Mouse (Mus musculus): Measurements from ENCODE around the gene Glb1. TPM values are rescaled to one million over a fixed set of nuclear protein-coding genes. Genes with fewer than 3 reads are reported as not detected.

Glb1 gene
- polyA plus RNA-seq, 1 experiment from 2014 or later: 21.4 TPM

- Histone ChIP-seq H3K27ac (no peak overlapping the region), H3K27me3 (no peaks in the 10 kb centered on the region), H3K4me2 (no peak overlapping the region), H3K4me3 (replicated peaks) (no peak overlapping the region), H3K36me3 (replicated peaks) (no peaks in the 10 kb centered on the region), H3K9ac (no peak overlapping the region), H3K9me3 (no peaks in the 10 kb centered on the region), H3K4me1 (no peaks in the 10 kb centered on the region)
- no peak for ATAC-seq (ENCODE audit: low FRiP score)
- 87% methylated on average over 4 of the region's 4 CpGs for WGBS
Measured at GRCm38 (mm10) chr9:114486808-114487207, 85.9 kb downstream of the Glb1 start.

DNA sequence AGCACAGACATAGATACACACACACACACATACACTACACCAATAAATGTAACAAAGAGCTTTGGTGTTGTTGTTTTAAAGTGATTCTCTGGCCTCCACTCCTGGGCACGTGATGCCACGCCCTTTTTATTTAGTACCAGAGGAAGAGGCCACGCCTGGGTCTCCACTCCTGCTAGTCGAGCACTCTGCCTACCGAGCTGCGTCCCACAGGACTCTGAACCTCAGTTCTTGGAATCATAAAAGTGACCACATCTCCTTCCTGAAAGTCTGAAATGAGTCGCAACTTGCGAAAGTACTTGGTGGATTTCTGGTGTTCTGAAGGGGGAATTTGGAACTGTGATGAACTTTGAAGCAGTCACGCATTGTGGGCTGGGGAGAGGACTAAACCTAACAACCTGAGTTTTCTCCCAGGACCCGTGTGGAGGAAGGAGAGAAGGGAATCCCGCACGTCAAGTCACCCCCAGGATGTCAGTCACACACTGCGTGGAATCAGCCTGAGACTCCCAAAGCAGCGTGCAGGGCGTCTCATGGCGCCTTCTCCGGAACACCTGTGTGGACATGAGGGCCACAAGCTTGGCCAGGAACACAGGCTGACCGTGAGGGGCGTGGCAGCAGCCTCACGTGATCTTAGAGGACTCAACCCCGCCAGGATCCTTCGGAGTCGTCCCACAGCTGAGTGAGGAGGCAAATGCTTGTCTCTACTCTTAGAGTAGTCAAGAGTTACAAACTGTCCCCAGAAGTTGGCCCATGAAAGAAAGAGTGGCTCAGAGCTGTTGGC lies 86.8 kb downstream of the Glb1 start:
- Histone ChIP-seq H3K9me3 (no peaks in the 10 kb centered on the region), H3K4me3 (replicated peaks) (no peak overlapping the region), H3K9ac (0 out of 2 replicates have a peak overlapping the region, but pooled peaks have one; percentile 29), H3K27me3 (no peaks in the 10 kb centered on the region), H3K36me3 (replicated peaks) (no peaks in the 10 kb centered on the region), H3K4me2 (no peak overlapping the region), H3K27ac (no peak overlapping the region), H3K4me1 (no peaks in the 10 kb centered on the region)
- 88% methylated on average over 23 of the region's 23 CpGs for WGBS
- no peak for ATAC-seq (ENCODE audit: low FRiP score)

GRCm38 (mm10) chr9:114496469-114496868 lies 95.6 kb downstream of the Glb1 start:
- H3K4me3 ChIP-seq (replicated peaks): no peak overlapping the region
- no peak overlapping the region for H3K27ac ChIP-seq
- 0 out of 2 replicates have a peak, but pooled peaks cover 2% of the 10 kb centered on the region for H3K4me1 ChIP-seq
- WGBS: 89% methylated on average over 7 of the region's 7 CpGs
- no peak overlapping the region for H3K4me2 ChIP-seq
- no peaks in the 10 kb centered on the region for H3K36me3 ChIP-seq (replicated peaks)
- H3K9me3 ChIP-seq: no peaks in the 10 kb centered on the region
- no peak overlapping the region for H3K9ac ChIP-seq
- 0 out of 2 replicates have a peak, but pooled peaks cover 5% of the 10 kb centered on the region for H3K27me3 ChIP-seq
- no peak for ATAC-seq (ENCODE audit: low FRiP score)

DNA sequence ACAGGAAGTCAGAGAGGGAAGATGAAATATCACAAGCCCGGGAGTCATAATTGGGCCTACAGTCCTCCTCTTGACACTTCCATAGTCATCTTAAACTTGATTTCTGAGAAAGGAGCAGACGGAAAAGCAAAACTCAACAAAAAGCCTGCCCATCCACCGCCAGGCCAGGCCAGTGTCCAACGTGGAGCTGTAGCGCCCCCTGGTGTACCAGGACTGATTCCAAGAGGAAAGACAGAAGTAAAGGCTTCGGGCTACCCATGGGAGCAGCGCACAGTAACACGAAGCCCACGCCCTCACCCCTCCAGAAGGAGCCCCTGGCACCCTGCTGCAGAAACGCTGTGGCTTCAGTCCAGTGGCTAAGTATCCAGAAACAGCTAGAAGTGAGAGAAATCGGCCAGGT lies 97.3 kb downstream of the Glb1 start:
- 0 out of 2 replicates have a peak, but pooled peaks cover 2% of the 10 kb centered on the region for H3K4me1 ChIP-seq
- WGBS: 9% methylated on average over 11 of the region's 11 CpGs
- H3K9me3 ChIP-seq: no peaks in the 10 kb centered on the region
- H3K27me3 ChIP-seq: 0 out of 2 replicates have a peak, but pooled peaks cover 5% of the 10 kb centered on the region
- H3K9ac ChIP-seq: no peak overlapping the region; the same call in 1 of the 2 replicates
- peak overlapping the region; percentile 26 for H3K4me2 ChIP-seq
- no peak overlapping the region for H3K4me3 ChIP-seq (replicated peaks)
- no peaks in the 10 kb centered on the region for H3K36me3 ChIP-seq (replicated peaks)
- H3K27ac ChIP-seq: no peak overlapping the region
- ATAC-seq (ENCODE audit: low FRiP score): 0 out of 2 replicates have a peak, but pooled peaks have one; percentile 36

DNA sequence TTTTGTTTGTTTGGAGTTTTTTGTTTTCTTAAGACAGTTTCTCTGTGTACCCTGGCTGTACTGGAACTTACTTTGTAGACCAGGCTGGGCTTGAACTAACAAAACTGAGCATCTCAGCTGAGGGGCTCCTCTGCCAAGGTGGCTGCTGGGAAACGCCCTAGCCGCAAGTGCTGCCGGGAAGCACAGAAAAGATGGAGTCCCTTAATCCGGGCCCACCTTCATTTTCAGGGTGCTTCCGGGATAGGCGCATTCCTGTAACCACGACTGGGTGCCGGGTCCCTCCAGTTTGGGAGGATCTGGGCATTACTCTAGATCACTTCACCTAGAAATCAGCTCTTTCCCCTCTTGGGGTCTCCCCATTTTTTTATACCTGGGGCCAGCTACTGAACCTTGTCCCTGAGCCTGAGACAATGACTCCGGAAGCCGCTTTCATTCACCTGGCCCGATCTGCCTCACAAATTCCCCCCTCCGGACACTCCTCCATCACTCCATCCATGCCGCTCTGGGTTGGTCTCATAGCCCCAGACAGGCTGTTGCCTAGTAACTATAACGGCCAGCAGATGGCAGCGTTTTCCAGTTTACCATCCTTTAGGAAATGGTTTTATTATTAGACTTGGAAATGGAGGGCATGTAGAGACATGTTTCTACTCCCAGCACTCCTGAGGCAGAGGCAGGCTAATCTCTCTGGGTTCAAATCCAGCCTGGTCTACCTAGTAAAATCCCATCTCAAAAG lies 99.1 kb downstream of the Glb1 start:
- 0 out of 2 replicates have a peak, but pooled peaks have one; percentile 41 for ATAC-seq (ENCODE audit: low FRiP score)
- 21% methylated on average over 15 of the region's 15 CpGs for WGBS
- no peak overlapping the region for H3K9ac ChIP-seq
- H3K4me2 ChIP-seq: no peak overlapping the region
- H3K9me3 ChIP-seq: no peaks in the 10 kb centered on the region
- H3K4me1 ChIP-seq: 0 out of 2 replicates have a peak, but pooled peaks cover 2% of the 10 kb centered on the region
- H3K4me3 ChIP-seq (replicated peaks): no peak overlapping the region
- no peak overlapping the region for H3K27ac ChIP-seq
- H3K36me3 ChIP-seq (replicated peaks): no peaks in the 10 kb centered on the region
- H3K27me3 ChIP-seq: 0 out of 2 replicates have a peak, but pooled peaks cover 5% of the 10 kb centered on the region

GRCm38 (mm10) chr9:114501111-114501510 lies 100.2 kb downstream of the Glb1 start:
- Histone ChIP-seq H3K9me3 (no peaks in the 10 kb centered on the region), H3K4me3 (replicated peaks) (no peak overlapping the region), H3K4me1 (0 out of 2 replicates have a peak, but pooled peaks cover 2% of the 10 kb centered on the region), H3K4me2 (no peak overlapping the region), H3K36me3 (replicated peaks) (no peaks in the 10 kb centered on the region), H3K27ac (no peak overlapping the region), H3K9ac (no peak overlapping the region), H3K27me3 (0 out of 2 replicates have a peak, but pooled peaks cover 5% of the 10 kb centered on the region)
- WGBS: 95% methylated on average over 7 of the region's 7 CpGs
- ATAC-seq (ENCODE audit: low FRiP score): no peak

- Histone ChIP-seq H3K27me3 (0 out of 2 replicates have a peak, but pooled peaks cover 5% of the 10 kb centered on the region), H3K27ac (no peak overlapping the region), H3K4me2 (no peak overlapping the region), H3K9ac (no peak overlapping the region), H3K4me3 (replicated peaks) (no peak overlapping the region), H3K36me3 (replicated peaks) (no peaks in the 10 kb centered on the region), H3K4me1 (0 out of 2 replicates have a peak, but pooled peaks cover 2% of the 10 kb centered on the region), H3K9me3 (no peaks in the 10 kb centered on the region)
- WGBS: 96% methylated on average over 11 of the region's 11 CpGs
- ATAC-seq (ENCODE audit: low FRiP score): no peak
Measured at GRCm38 (mm10) chr9:114501913-114502312, 101.0 kb downstream of the Glb1 start.

DNA sequence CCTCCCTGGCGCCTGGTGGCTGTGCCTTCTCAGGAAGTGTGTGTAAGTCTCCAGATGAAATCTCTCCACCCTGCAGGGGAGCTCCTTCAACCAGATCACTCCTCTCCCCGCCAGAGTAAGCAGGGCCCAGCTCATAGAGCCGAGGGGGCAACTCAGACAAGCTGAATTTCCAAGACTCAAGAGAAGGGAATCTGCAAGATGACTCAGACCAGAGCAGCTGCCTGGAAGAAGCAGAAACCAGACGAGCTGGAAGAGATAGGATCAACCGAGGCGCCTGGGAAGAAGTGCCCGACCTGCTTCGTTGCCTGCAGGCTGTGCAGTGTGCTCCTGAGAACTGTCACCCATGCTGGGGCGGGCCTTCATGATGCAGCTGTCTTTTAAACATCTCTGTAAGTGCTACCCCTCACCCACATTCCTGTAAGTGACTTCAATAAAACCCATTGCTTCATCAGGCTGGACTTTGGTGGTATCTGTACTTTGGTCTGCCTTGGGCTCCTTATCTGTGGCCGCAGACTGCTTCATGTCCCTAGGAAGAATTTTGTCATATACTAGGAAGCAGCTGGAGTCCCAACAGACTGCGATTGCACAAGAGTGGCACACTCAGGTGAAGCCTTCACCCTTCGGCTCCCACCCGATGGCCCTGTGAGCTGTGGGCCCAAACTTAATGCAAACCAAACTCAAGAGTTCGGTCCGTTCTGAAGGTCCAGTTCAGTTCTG lies 102.0 kb downstream of the Glb1 start:
- Histone ChIP-seq H3K27me3 (0 out of 2 replicates have a peak, but pooled peaks cover 5% of the 10 kb centered on the region), H3K27ac (no peak overlapping the region), H3K9me3 (no peaks in the 10 kb centered on the region), H3K4me1 (0 out of 2 replicates have a peak, but pooled peaks cover 2% of the 10 kb centered on the region), H3K4me2 (no peak overlapping the region), H3K36me3 (replicated peaks) (no peaks in the 10 kb centered on the region), H3K9ac (no peak overlapping the region), H3K4me3 (replicated peaks) (no peak overlapping the region)
- ATAC-seq (ENCODE audit: low FRiP score): no peak
- 72% methylated on average over 15 of the region's 15 CpGs for WGBS

DNA sequence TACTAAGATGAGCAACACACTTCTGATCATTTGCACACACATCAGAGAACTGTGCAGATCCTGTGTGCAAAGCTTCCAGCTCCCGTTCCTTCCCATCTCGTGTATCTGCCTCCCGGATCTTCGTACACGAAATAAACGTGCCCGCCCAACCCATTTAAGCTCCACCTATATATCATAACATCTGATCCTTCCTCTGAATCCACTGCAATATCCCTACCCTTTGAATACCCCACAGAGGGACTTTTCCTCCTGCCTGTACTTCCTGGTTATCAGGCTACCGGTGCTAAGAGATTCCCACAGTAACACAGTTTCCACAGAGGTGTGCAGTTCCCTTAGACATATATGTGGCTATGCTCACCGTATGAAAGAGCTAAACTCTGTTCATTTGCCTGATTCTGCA lies 103.9 kb downstream of the Glb1 start, which contains the start of gene Ccr4:
Gene Ccr4 (minus strand): TSS at position 101 of the 400 bp plus-strand sequence.
- 0 out of 2 replicates have a peak, but pooled peaks cover 2% of the 10 kb centered on the region for H3K36me3 ChIP-seq (replicated peaks)
- no peak within 1 kb of the TSS for H3K27ac ChIP-seq
- H3K4me3 ChIP-seq (replicated peaks): no peak within 1 kb of the TSS
- WGBS: 92% methylated on average over 9 of the region's 9 CpGs
- no peaks in the 10 kb centered on the region for H3K27me3 ChIP-seq
- ATAC-seq (ENCODE audit: low FRiP score): no peak
- no peaks in the 10 kb centered on the region for H3K4me1 ChIP-seq
- H3K4me2 ChIP-seq: no peak within 1 kb of the TSS
- H3K9me3 ChIP-seq: no peaks in the 10 kb centered on the region
- no peak within 1 kb of the TSS for H3K9ac ChIP-seq

DNA sequence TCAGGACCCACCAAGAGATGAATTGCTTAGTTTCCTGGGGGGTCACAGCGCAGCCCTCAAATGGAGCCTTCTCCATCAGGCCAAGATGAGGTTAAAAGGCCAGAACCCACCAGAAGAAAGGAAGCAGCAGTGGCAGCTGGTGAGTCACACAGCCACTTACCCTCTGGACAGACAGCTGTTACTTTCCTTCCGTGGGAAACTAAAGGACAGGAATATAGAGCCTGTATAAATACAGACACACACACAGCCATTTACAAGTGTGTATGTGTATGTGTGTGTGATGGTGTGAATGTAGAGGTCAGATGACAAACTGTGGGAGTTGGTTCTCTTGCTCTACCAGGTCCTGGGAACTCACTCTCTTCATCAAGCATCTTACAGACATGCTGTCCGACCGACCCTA lies 105.7 kb downstream of the Glb1 start:
- Histone ChIP-seq H3K4me2 (no peak overlapping the region), H3K27ac (no peak overlapping the region), H3K4me3 (replicated peaks) (no peak overlapping the region), H3K9ac (no peak overlapping the region), H3K4me1 (no peaks in the 10 kb centered on the region), H3K9me3 (no peaks in the 10 kb centered on the region), H3K27me3 (no peaks in the 10 kb centered on the region), H3K36me3 (replicated peaks) (peaks cover 6% of the 10 kb centered on the region; the same call in 1 of the 2 replicates)
- 84% methylated on average over 4 of the region's 4 CpGs for WGBS
- no peak for ATAC-seq (ENCODE audit: low FRiP score)

DNA sequence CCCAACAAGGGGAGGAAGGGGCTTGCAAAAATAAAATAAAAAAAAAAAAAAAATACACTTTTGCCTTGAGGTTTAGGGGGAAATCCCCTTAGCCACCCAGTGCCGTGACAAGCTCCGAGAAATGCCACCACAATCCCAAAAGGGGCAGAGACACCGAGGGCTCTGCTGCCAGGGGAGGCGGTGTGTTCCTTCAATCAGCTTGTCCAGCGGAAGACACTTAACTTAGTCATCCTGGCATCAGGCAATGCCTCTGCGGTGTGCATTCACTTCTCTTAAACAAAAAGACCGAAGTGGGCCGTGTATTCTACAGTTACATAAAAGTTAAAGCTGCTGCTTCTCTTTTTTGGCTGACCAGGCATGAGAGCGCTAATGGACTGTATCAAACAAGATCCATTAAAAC lies 106.5 kb downstream of the Glb1 start:
- H3K4me3 ChIP-seq (replicated peaks): no peak overlapping the region
- H3K27me3 ChIP-seq: no peaks in the 10 kb centered on the region
- H3K4me2 ChIP-seq: no peak overlapping the region
- H3K4me1 ChIP-seq: no peaks in the 10 kb centered on the region
- peaks cover 11% of the 10 kb centered on the region for H3K36me3 ChIP-seq (replicated peaks)
- 91% methylated on average over 9 of the region's 9 CpGs for WGBS
- H3K27ac ChIP-seq: no peak overlapping the region
- H3K9me3 ChIP-seq: peaks cover under 1% of the 10 kb centered on the region; the same call in 1 of the 2 replicates
- ATAC-seq (ENCODE audit: low FRiP score): no peak
- H3K9ac ChIP-seq: no peak overlapping the region

GRCm38 (mm10) chr9:114509785-114510184 lies 108.9 kb downstream of the Glb1 start:
- H3K9ac ChIP-seq: no peak overlapping the region
- 94% methylated on average over 9 of the region's 9 CpGs for WGBS
- no peak overlapping the region for H3K4me2 ChIP-seq
- ATAC-seq (ENCODE audit: low FRiP score): no peak
- no peak overlapping the region for H3K4me3 ChIP-seq (replicated peaks)
- H3K4me1 ChIP-seq: no peaks in the 10 kb centered on the region
- H3K27me3 ChIP-seq: no peaks in the 10 kb centered on the region
- no peak overlapping the region for H3K27ac ChIP-seq
- H3K36me3 ChIP-seq (replicated peaks): peaks cover 29% of the 10 kb centered on the region
- H3K9me3 ChIP-seq: peaks cover 21% of the 10 kb centered on the region
